Mouse (Mus musculus): ENCODE measurements around the gene Inpp5k. TPM values are rescaled to one million over a fixed set of nuclear protein-coding genes. Genes with fewer than 3 reads are reported as not detected.

The Inpp5k gene
- polyA plus RNA-seq, 2 experiments: 24.6 to 32.0 TPM

DNA sequence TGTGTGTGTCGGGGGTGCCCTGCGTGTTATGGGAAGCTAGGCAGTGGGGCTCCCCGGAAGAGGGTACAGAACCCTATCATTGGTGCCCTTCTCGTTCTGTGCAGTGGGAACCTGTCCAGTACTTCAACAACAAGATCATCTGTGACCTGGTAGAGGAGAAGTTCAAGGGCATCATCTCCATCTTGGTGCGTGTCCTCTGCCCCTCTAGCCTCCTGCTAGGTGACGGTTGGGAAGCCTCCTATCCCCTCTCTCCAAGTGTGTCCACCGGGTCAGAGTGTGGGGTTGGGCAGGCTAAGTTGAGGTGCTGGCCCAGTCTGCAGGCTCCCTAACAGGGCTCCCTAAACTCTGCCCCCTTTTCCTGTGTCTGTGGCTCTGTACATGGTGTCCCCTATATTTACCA lies 31.3 kb downstream of the Inpp5k start:
- DNase-seq (ENCODE audit: low spot score): no peak
- Histone ChIP-seq H3K4me2 (replicated peaks; ENCODE audit: low read depth, low read length, severe bottlenecking) (no peak overlapping the region), H3K27ac (replicated peaks; ENCODE audit: low read depth, low read length) (no peak overlapping the region), H3K9ac (ENCODE audit: low read depth, low read length, severe bottlenecking) (no peak overlapping the region), H3K9me3 (ENCODE audit: control insufficient read depth, low read length) (no peaks in the 10 kb centered on the region), H3K27me3 (ENCODE audit: control insufficient read depth, insufficient read depth, low read length) (no peaks in the 10 kb centered on the region), H3K4me1 (ENCODE audit: control insufficient read depth, insufficient read depth, low read length) (0 out of 2 replicates have a peak, but pooled peaks cover under 1% of the 10 kb centered on the region), H3K36me3 (ENCODE audit: control insufficient read depth, insufficient read depth, low read length) (peaks cover 83% of the 10 kb centered on the region), H3K4me3 (replicated peaks; ENCODE audit: low read length) (no peak overlapping the region)
- WGBS: 93% methylated on average over 7 of the region's 7 CpGs
- no peak for TF ChIP-seq POLR2A (IDR thresholded peaks at IDR 0.05; ENCODE audit: borderline replicate concordance, extremely low read depth, insufficient read depth, insufficient read length)
- ATAC-seq (ENCODE audit: low FRiP score, low read depth): no peak

DNA sequence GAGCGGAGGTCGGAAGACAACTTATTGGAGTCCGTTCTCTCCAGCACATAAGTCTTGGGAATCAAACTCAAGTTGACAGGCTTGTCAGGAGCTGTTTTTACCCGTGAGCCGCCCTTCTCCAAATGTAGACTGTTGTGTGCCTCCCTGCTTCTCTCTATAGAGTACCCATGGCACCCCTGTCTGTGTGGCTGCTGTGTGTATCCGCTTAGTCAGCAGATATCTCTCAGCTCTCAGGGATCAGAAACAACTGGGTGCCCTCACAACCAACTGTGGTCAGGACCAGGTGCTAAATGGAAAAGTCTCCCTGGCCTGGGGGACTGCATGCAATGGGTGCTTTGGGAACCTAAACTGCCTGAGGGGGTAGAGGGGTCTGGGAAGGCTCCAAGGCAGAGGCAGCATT lies 35.5 kb downstream of the Inpp5k start:
- TF ChIP-seq POLR2A (IDR thresholded peaks at IDR 0.05; ENCODE audit: borderline replicate concordance, extremely low read depth, insufficient read depth, insufficient read length): no peak
- no peaks in the 10 kb centered on the region for H3K27me3 ChIP-seq (ENCODE audit: control insufficient read depth, insufficient read depth, low read length)
- H3K4me1 ChIP-seq (ENCODE audit: control insufficient read depth, insufficient read depth, low read length): no peaks in the 10 kb centered on the region
- peaks cover 88% of the 10 kb centered on the region for H3K36me3 ChIP-seq (ENCODE audit: control insufficient read depth, insufficient read depth, low read length)
- 94% methylated on average over 6 of the region's 6 CpGs for WGBS
- H3K9ac ChIP-seq (ENCODE audit: low read depth, low read length, severe bottlenecking): no peak overlapping the region
- H3K4me2 ChIP-seq (replicated peaks; ENCODE audit: low read depth, low read length, severe bottlenecking): no peak overlapping the region
- no peak for DNase-seq (ENCODE audit: low spot score)
- H3K27ac ChIP-seq (replicated peaks; ENCODE audit: low read depth, low read length): no peak overlapping the region
- no peak for ATAC-seq (ENCODE audit: low FRiP score, low read depth)
- H3K9me3 ChIP-seq (ENCODE audit: control insufficient read depth, low read length): no peaks in the 10 kb centered on the region
- no peak overlapping the region for H3K4me3 ChIP-seq (replicated peaks; ENCODE audit: low read length)

DNA sequence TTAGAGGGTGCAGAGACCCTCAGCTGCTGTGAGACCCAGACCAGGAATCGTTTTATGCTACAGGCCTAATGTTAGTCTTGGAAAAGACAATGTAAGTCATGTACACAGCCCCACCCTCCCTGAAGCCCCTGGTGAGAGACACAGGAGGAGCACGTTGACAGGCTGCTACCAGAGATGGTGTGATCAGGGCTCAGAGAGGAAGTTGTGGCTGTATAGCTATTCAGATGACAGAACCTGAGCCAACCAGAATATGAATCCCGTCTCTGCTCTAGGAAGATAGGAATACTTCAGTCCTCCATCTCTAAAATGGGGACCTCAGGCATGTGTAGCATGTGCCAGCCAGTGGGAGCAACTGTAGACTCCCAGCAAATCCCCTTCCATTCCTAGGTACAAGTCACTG lies 37.8 kb downstream of the Inpp5k start:
- H3K9ac ChIP-seq (ENCODE audit: low read depth, low read length, severe bottlenecking): no peak overlapping the region
- no peaks in the 10 kb centered on the region for H3K27me3 ChIP-seq (ENCODE audit: control insufficient read depth, insufficient read depth, low read length)
- ATAC-seq (ENCODE audit: low FRiP score, low read depth) (no peak), DNase-seq (ENCODE audit: low spot score) (no peak)
- no peak for TF ChIP-seq POLR2A (IDR thresholded peaks at IDR 0.05; ENCODE audit: borderline replicate concordance, extremely low read depth, insufficient read depth, insufficient read length)
- H3K36me3 ChIP-seq (ENCODE audit: control insufficient read depth, insufficient read depth, low read length): peaks cover 90% of the 10 kb centered on the region
- no peaks in the 10 kb centered on the region for H3K4me1 ChIP-seq (ENCODE audit: control insufficient read depth, insufficient read depth, low read length)
- no peak overlapping the region for H3K4me3 ChIP-seq (replicated peaks; ENCODE audit: low read length)
- WGBS: 79% methylated on average over 3 of the region's 3 CpGs
- H3K27ac ChIP-seq (replicated peaks; ENCODE audit: low read depth, low read length): no peak overlapping the region
- no peaks in the 10 kb centered on the region for H3K9me3 ChIP-seq (ENCODE audit: control insufficient read depth, low read length)
- no peak overlapping the region for H3K4me2 ChIP-seq (replicated peaks; ENCODE audit: low read depth, low read length, severe bottlenecking)

DNA sequence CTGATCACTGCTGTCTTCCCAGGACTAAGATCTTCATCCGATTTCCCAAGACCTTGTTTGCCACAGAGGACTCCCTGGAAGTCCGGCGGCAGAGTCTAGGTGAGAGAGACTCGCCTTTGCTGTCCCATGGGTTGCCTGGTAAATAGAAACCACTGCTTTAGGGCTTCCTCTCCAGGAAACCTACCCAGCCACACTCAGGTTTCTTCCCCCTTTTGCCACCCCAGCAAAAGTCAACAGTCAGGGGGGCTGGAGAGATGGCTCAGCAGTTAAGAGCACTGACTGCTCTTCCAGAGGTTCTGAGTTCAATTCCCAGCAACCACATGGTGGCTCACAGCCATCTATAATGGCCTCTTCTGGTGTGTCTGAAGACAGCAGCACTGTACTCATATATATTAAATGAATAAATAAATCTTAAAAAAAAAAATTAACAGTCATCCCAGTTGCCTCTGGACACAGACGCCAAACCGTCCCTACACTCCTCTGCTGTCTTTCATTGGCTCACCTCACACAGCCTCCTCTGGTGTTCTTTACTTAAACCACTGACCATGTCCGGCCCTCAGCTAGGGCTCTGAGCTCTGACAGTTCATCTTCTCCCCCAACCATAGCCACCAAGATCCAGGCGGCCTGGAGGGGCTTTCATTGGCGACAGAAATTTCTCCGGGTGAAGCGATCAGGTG lies 38.5 kb downstream of the Inpp5k start:
- no peaks in the 10 kb centered on the region for H3K4me1 ChIP-seq (ENCODE audit: control insufficient read depth, insufficient read depth, low read length)
- 88% methylated on average over 11 of the region's 11 CpGs for WGBS
- ATAC-seq (ENCODE audit: low FRiP score, low read depth) (no peak), DNase-seq (ENCODE audit: low spot score) (no peak)
- H3K36me3 ChIP-seq (ENCODE audit: control insufficient read depth, insufficient read depth, low read length): peaks cover 89% of the 10 kb centered on the region
- no peak overlapping the region for H3K9ac ChIP-seq (ENCODE audit: low read depth, low read length, severe bottlenecking)
- no peak for TF ChIP-seq POLR2A (IDR thresholded peaks at IDR 0.05; ENCODE audit: borderline replicate concordance, extremely low read depth, insufficient read depth, insufficient read length)
- H3K9me3 ChIP-seq (ENCODE audit: control insufficient read depth, low read length): no peaks in the 10 kb centered on the region
- H3K27ac ChIP-seq (replicated peaks; ENCODE audit: low read depth, low read length): no peak overlapping the region
- no peak overlapping the region for H3K4me3 ChIP-seq (replicated peaks; ENCODE audit: low read length)
- no peaks in the 10 kb centered on the region for H3K27me3 ChIP-seq (ENCODE audit: control insufficient read depth, insufficient read depth, low read length)
- no peak overlapping the region for H3K4me2 ChIP-seq (replicated peaks; ENCODE audit: low read depth, low read length, severe bottlenecking)

DNA sequence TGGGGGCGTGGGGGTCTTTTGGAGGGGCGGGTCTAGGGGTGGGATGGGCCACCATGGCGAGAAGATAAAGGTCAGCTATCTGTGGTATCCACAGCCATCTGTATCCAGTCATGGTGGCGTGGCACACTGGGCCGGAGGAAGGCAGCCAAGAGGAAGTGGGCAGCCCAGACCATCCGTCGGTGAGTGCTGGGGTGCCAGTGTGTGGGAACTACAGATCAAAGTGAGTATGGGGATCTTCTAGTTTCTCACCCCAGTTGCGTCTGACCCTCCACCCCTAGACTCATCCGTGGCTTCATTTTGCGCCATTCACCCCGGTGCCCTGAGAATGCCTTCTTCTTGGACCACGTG lies 39.0 kb downstream of the Inpp5k start:
- no peak for ATAC-seq (ENCODE audit: low FRiP score, low read depth)
- Histone ChIP-seq H3K4me1 (ENCODE audit: control insufficient read depth, insufficient read depth, low read length) (no peaks in the 10 kb centered on the region), H3K27ac (replicated peaks; ENCODE audit: low read depth, low read length) (no peak overlapping the region), H3K9ac (ENCODE audit: low read depth, low read length, severe bottlenecking) (no peak overlapping the region), H3K27me3 (ENCODE audit: control insufficient read depth, insufficient read depth, low read length) (no peaks in the 10 kb centered on the region), H3K36me3 (ENCODE audit: control insufficient read depth, insufficient read depth, low read length) (peaks cover 87% of the 10 kb centered on the region), H3K4me3 (replicated peaks; ENCODE audit: low read length) (no peak overlapping the region), H3K4me2 (replicated peaks; ENCODE audit: low read depth, low read length, severe bottlenecking) (no peak overlapping the region), H3K9me3 (ENCODE audit: control insufficient read depth, low read length) (no peaks in the 10 kb centered on the region)
- no peak for DNase-seq (ENCODE audit: low spot score)
- TF ChIP-seq POLR2A (IDR thresholded peaks at IDR 0.05; ENCODE audit: borderline replicate concordance, extremely low read depth, insufficient read depth, insufficient read length): no peak
- 90% methylated on average over 12 of the region's 12 CpGs for WGBS

All from limb, embryonic 14.5 days (tissue).